Mouse (Mus musculus): Measurements from ENCODE around the gene Hpse2. TPM values are rescaled to one million over a fixed set of nuclear protein-coding genes. Genes with fewer than 3 reads are reported as not detected.

Gene Hpse2
- 0.22 TPM for polyA plus RNA-seq (2015; fragmentation: Illumina TruSeq; extraction: RNeasy Lipid Tissue Mini Kit (QIAGEN cat#74804); ENCODE audit: insufficient read depth, low replicate concordance)

GRCm38 (mm10) chr19:43388017-43388904 lies at the start of gene Hpse2:
Hpse2 (minus strand) TSS chr19:43388355.

GRCm38 (mm10) chr19:42779531-42780155 lies 608.5 kb downstream of the Hpse2 start, which contains the start of gene Hps1:
Hps1 (minus strand) TSS chr19:42779978.

GRCm38 (mm10) chr19:42752363-42752931 lies 635.7 kb downstream of the Hpse2 start, which contains the start of gene Pyroxd2:
Pyroxd2 (minus strand) TSS chr19:42752775.

Other genes with a start within 250 kb of the Hpse2 start
- gene Cnnm1, start 52.1 kb upstream of the Hpse2 start, polyA plus RNA-seq (2015; fragmentation: Illumina TruSeq; extraction: RNeasy Lipid Tissue Mini Kit (QIAGEN cat#74804); ENCODE audit: insufficient read depth, low replicate concordance) = 0.06 TPM
- 23.7 TPM for gene Got1, start 136.2 kb upstream of the Hpse2 start, polyA plus RNA-seq (2015; fragmentation: Illumina TruSeq; extraction: RNeasy Lipid Tissue Mini Kit (QIAGEN cat#74804); ENCODE audit: insufficient read depth, low replicate concordance)
- gene Nkx2-3, start 224.0 kb upstream of the Hpse2 start, polyA plus RNA-seq (2015; fragmentation: Illumina TruSeq; extraction: RNeasy Lipid Tissue Mini Kit (QIAGEN cat#74804); ENCODE audit: insufficient read depth, low replicate concordance) = 8.4 TPM

Data from spleen, adult 10 weeks (tissue).